Comparison of ENCODE assay signal across 9 mouse cellular contexts in genomic region chr4:150119640-150120039, GRCm38 (mm10). TPM values are rescaled to one million over a fixed set of nuclear protein-coding genes. Genes with fewer than 3 reads are reported as not detected.
A peak's percentile ranks its signal among the peaks of the same experiment; 100 is the strongest.
DNase-seq lines count a peak whose midpoint lies in the region; ATAC-seq lines count a peak whose summit lies in the region.
"Had no signal": no experiment of that assay in that cellular context is flagged by ENCODE, and none has a peak within 500 bp of the region (broad histone marks: within the 10 kb centered on the region; RNA-seq: fewer than 3 reads in every experiment).

No protein-coding gene starts in this region.

- WGBS in heart, embryonic 11.5 days (ENCODE audit: insufficient replicate concordance): 55% methylated on average over 14 of the region's 14 CpGs
- 46% methylated on average over 14 of the region's 14 CpGs for WGBS in intestine, embryonic 16.5 days
- 71% methylated on average over 14 of the region's 14 CpGs for WGBS in midbrain, embryonic 11.5 days

- no peak for DNase-seq in heart, adult 8-10 months (ENCODE audit: low spot score)
- DNase-seq in adrenal gland, postnatal 25 days: peak; percentile 41
- DNase-seq in midbrain, embryonic 11.5 days (ENCODE audit: low spot score, missing footprints): no peak
- no peak for DNase-seq in urinary bladder, adult 2 months (ENCODE audit: low spot score)
- no peak for DNase-seq in layer of hippocampus, adult 18-20 months (ENCODE audit: low spot score in 2 of 2)
- no peak for DNase-seq in retina, postnatal 1 day

- H3K27ac ChIP-seq in heart, embryonic 11.5 days (ENCODE audit: low read depth, low read length): no peak overlapping the region
- H3K27ac ChIP-seq in intestine, embryonic 16.5 days (ENCODE audit: low read length): no peak overlapping the region
- no peak overlapping the region for H3K27ac ChIP-seq in midbrain, embryonic 11.5 days (ENCODE audit: low read depth, low read length)

- no peaks in the 10 kb centered on the region for H3K9me3 ChIP-seq in heart, embryonic 11.5 days (replicated peaks; ENCODE audit: control insufficient read depth, low read length)
- no peaks in the 10 kb centered on the region for H3K9me3 ChIP-seq in intestine, embryonic 16.5 days (ENCODE audit: control insufficient read depth, low read length)
- H3K9me3 ChIP-seq in midbrain, embryonic 11.5 days (ENCODE audit: control insufficient read depth, low read length): no peaks in the 10 kb centered on the region

- peaks cover 18% of the 10 kb centered on the region for H3K4me1 ChIP-seq in heart, embryonic 11.5 days (ENCODE audit: control insufficient read depth, insufficient read depth, low read length)
- H3K4me1 ChIP-seq in intestine, embryonic 16.5 days (ENCODE audit: control insufficient read depth, insufficient read depth, low read length): peaks cover 30% of the 10 kb centered on the region
- H3K4me1 ChIP-seq in midbrain, embryonic 11.5 days (ENCODE audit: control insufficient read depth, insufficient read depth, low read length): peaks cover 8% of the 10 kb centered on the region

- peak overlapping the region; percentile 56 for H3K4me2 ChIP-seq in heart, embryonic 11.5 days
- peak overlapping the region; percentile 33; the same call in 1 of the 2 replicates for H3K4me2 ChIP-seq in intestine, embryonic 16.5 days (ENCODE audit: low read depth, low read length)
- peak overlapping the region; percentile 42 for H3K4me2 ChIP-seq in midbrain, embryonic 11.5 days

- H3K4me3 ChIP-seq in heart, embryonic 11.5 days (ENCODE audit: low read depth, low read length): peak overlapping the region; percentile 23; the same call in 1 of the 2 replicates
- H3K4me3 ChIP-seq in intestine, embryonic 16.5 days (ENCODE audit: low read length): no peak overlapping the region
- no peak overlapping the region for H3K4me3 ChIP-seq in midbrain, embryonic 11.5 days (ENCODE audit: low read depth, low read length)

- no peak overlapping the region for H3K9ac ChIP-seq in heart, embryonic 11.5 days (ENCODE audit: low read depth, low read length)
- no peak overlapping the region for H3K9ac ChIP-seq in intestine, embryonic 16.5 days (ENCODE audit: low read depth, low read length)
- no peak overlapping the region for H3K9ac ChIP-seq in midbrain, embryonic 11.5 days (ENCODE audit: low read length)

- ATAC-seq in heart, embryonic 11.5 days (replicated peaks; ENCODE audit: insufficient number of reproducible peaks, low FRiP score, low TSS enrichment): no peak
- ATAC-seq in intestine, embryonic 16.5 days: no peak
- no peak for ATAC-seq in midbrain, embryonic 11.5 days (ENCODE audit: low FRiP score)

- no peaks in the 10 kb centered on the region for H3K27me3 ChIP-seq in heart, embryonic 11.5 days (ENCODE audit: control insufficient read depth, insufficient read depth, low read length)
- H3K27me3 ChIP-seq in intestine, embryonic 16.5 days (replicated peaks; ENCODE audit: control insufficient read depth, insufficient read depth, low read length): no peaks in the 10 kb centered on the region
- no peaks in the 10 kb centered on the region for H3K27me3 ChIP-seq in midbrain, embryonic 11.5 days (ENCODE audit: control insufficient read depth, insufficient read depth, low read length)

- no peaks in the 10 kb centered on the region for H3K36me3 ChIP-seq in heart, embryonic 11.5 days (ENCODE audit: control insufficient read depth, insufficient read depth, low read length)
- no peaks in the 10 kb centered on the region for H3K36me3 ChIP-seq in intestine, embryonic 16.5 days (ENCODE audit: control insufficient read depth, insufficient read depth, low read length)
- no peaks in the 10 kb centered on the region for H3K36me3 ChIP-seq in midbrain, embryonic 11.5 days (ENCODE audit: control insufficient read depth, insufficient read depth, low read length)

RNA-seq across cellular contexts. Expression of gene Slc2a5, which starts 0.6 kb away (rescaled TPM):
- polyA plus RNA-seq in heart, embryonic 11.5 days (2014; fragmentation: Nextera tagmentation; extraction: Ambion mirVana): 0.79 and 1.3 TPM in 2 replicates
- under 1 TPM in 1 of 4 experiments, not detected in 3; 0.55 TPM for total RNA-seq in heart, adult 8-10 months (2022)
- 2.3 and 3.6 TPM in 2 replicates for total RNA-seq in adrenal gland, postnatal 25 days (2021)
- polyA plus RNA-seq in intestine, embryonic 16.5 days (2015; fragmentation: Nextera tagmentation; extraction: Ambion mirVana): 2.4 and 3.4 TPM in 2 replicates
- 1.1 and 1.6 TPM in 2 replicates for polyA plus RNA-seq in midbrain, embryonic 11.5 days (2014; fragmentation: Nextera tagmentation; extraction: Ambion mirVana)
- 0.18 and 0.28 TPM in 2 replicates for polyA plus RNA-seq in urinary bladder, adult 2 months (2012; rRNA removed)
- total RNA-seq in layer of hippocampus, adult 18-20 months (2021): 1 to 10 TPM; 4.9 to 6.0 TPM
- total RNA-seq: hematopoietic stem cell, adult 5-6 weeks had no signal

RNA-seq across cellular contexts. Expression of gene Slc2a7, which starts 29.1 kb away (rescaled TPM):
- not detected in 2 replicates for polyA plus RNA-seq in heart, embryonic 11.5 days (2014; fragmentation: Nextera tagmentation; extraction: Ambion mirVana)
- not detected for total RNA-seq in heart, adult 8-10 months (2022)
- not detected in 2 replicates for total RNA-seq in adrenal gland, postnatal 25 days (2021)
- 1.1 and 1.6 TPM in 2 replicates for polyA plus RNA-seq in intestine, embryonic 16.5 days (2015; fragmentation: Nextera tagmentation; extraction: Ambion mirVana)
- polyA plus RNA-seq in midbrain, embryonic 11.5 days (2014; fragmentation: Nextera tagmentation; extraction: Ambion mirVana): not detected in 2 replicates
- not detected in 2 replicates for polyA plus RNA-seq in urinary bladder, adult 2 months (2012; rRNA removed)
- total RNA-seq in layer of hippocampus, adult 18-20 months (2021): not detected
- total RNA-seq: hematopoietic stem cell, adult 5-6 weeks had no signal

RNA-seq across cellular contexts. Expression of gene Gpr157, which starts 32.5 kb away (rescaled TPM):
- 1.3 and 1.5 TPM in 2 replicates for polyA plus RNA-seq in heart, embryonic 11.5 days (2014; fragmentation: Nextera tagmentation; extraction: Ambion mirVana)
- total RNA-seq in heart, adult 8-10 months (2022): 10 to 100 TPM; 28.8 to 42.7 (median 39.0) TPM
- total RNA-seq in adrenal gland, postnatal 25 days (2021): 1.1 and 1.7 TPM in 2 replicates
- 1.6 and 1.8 TPM in 2 replicates for polyA plus RNA-seq in intestine, embryonic 16.5 days (2015; fragmentation: Nextera tagmentation; extraction: Ambion mirVana)
- 0.10 and 0.15 TPM in 2 replicates for polyA plus RNA-seq in midbrain, embryonic 11.5 days (2014; fragmentation: Nextera tagmentation; extraction: Ambion mirVana)
- 1.7 and 2.0 TPM in 2 replicates for polyA plus RNA-seq in urinary bladder, adult 2 months (2012; rRNA removed)
- 1 to 10 TPM; 1.2 to 1.5 TPM for total RNA-seq in layer of hippocampus, adult 18-20 months (2021)
